Mouse (Mus musculus) R1 (cell line): Measurements from ENCODE around the gene Ralgapa2.

Experiments
- DNase-seq: peaks from one replicate; pipeline ENCODE4 v3.0.0-alpha.2; 2018; ENCODE audit warnings: low read depth, low spot score

Ralgapa2 gene

GRCm38 (mm10) chr2:146361076-146361475 is 151.1 kb downstream of the Ralgapa2 start:
- DNase-seq, result no peak

- DNase-seq, result no peak
These were observed 152.5 kb downstream of the Ralgapa2 start for GRCm38 (mm10) chr2:146359676-146360075.

GRCm38 (mm10) chr2:146356524-146356923 is 155.6 kb downstream of the Ralgapa2 start:
- DNase-seq, result peak; percentile 4

- DNase-seq, result no peak
These were observed 161.9 kb downstream of the Ralgapa2 start for GRCm38 (mm10) chr2:146350230-146350629.

GRCm38 (mm10) chr2:146347942-146348341 is 164.2 kb downstream of the Ralgapa2 start:
- no peak for DNase-seq

- DNase-seq, result no peak
These were observed 172.1 kb downstream of the Ralgapa2 start for GRCm38 (mm10) chr2:146340090-146340489.

- no peak for DNase-seq
These were observed 174.6 kb downstream of the Ralgapa2 start for GRCm38 (mm10) chr2:146337540-146337939.

GRCm38 (mm10) chr2:146331894-146332476 is 180.2 kb downstream of the Ralgapa2 start:
- DNase-seq, result no peak

- DNase-seq, result no peak
These were observed 181.3 kb downstream of the Ralgapa2 start for GRCm38 (mm10) chr2:146330772-146331281.

GRCm38 (mm10) chr2:146330101-146330500 is 182.0 kb downstream of the Ralgapa2 start:
- DNase-seq, result no peak

- DNase-seq, result no peak
These were observed 185.5 kb downstream of the Ralgapa2 start for GRCm38 (mm10) chr2:146326654-146327053.

- peak; percentile 13 for DNase-seq
These were observed 187.0 kb downstream of the Ralgapa2 start for GRCm38 (mm10) chr2:146324907-146325715.

- DNase-seq, result no peak
These were observed 187.8 kb downstream of the Ralgapa2 start for GRCm38 (mm10) chr2:146324140-146324906.

- DNase-seq, result no peak
These were observed 188.6 kb downstream of the Ralgapa2 start for GRCm38 (mm10) chr2:146323528-146323927.

- no peak for DNase-seq
These were observed 189.4 kb downstream of the Ralgapa2 start for GRCm38 (mm10) chr2:146322770-146323169.

GRCm38 (mm10) chr2:146322019-146322418 is 190.1 kb downstream of the Ralgapa2 start:
- DNase-seq, result no peak

- DNase-seq, result no peak
These were observed 191.5 kb downstream of the Ralgapa2 start for GRCm38 (mm10) chr2:146320666-146321065.

GRCm38 (mm10) chr2:146314751-146315150 is 197.4 kb downstream of the Ralgapa2 start:
- no peak for DNase-seq

GRCm38 (mm10) chr2:146313811-146314210 is 198.3 kb downstream of the Ralgapa2 start:
- no peak for DNase-seq

- DNase-seq, result no peak
These were observed 201.4 kb downstream of the Ralgapa2 start for GRCm38 (mm10) chr2:146310760-146311159.

- DNase-seq, result peak; percentile 20
These were observed 201.9 kb downstream of the Ralgapa2 start for GRCm38 (mm10) chr2:146310291-146310690.

- DNase-seq, result no peak
These were observed 202.7 kb downstream of the Ralgapa2 start for GRCm38 (mm10) chr2:146309413-146309812.
